Mouse (Mus musculus): ENCODE results near the gene Aire.

Gene Aire

GRCm38 (mm10) chr10:78043406-78043836 lies at the start of gene Aire:
Aire (minus strand) TSS chr10:78043610.
- no peak for DNase-seq (ENCODE audit: extremely low read depth, low read depth, low spot score)

- DNase-seq (ENCODE audit: extremely low read depth, low read depth, low spot score), result no peak
These were observed 49.3 kb upstream of the Aire start for GRCm38 (mm10) chr10:78092725-78093029.

DNA sequence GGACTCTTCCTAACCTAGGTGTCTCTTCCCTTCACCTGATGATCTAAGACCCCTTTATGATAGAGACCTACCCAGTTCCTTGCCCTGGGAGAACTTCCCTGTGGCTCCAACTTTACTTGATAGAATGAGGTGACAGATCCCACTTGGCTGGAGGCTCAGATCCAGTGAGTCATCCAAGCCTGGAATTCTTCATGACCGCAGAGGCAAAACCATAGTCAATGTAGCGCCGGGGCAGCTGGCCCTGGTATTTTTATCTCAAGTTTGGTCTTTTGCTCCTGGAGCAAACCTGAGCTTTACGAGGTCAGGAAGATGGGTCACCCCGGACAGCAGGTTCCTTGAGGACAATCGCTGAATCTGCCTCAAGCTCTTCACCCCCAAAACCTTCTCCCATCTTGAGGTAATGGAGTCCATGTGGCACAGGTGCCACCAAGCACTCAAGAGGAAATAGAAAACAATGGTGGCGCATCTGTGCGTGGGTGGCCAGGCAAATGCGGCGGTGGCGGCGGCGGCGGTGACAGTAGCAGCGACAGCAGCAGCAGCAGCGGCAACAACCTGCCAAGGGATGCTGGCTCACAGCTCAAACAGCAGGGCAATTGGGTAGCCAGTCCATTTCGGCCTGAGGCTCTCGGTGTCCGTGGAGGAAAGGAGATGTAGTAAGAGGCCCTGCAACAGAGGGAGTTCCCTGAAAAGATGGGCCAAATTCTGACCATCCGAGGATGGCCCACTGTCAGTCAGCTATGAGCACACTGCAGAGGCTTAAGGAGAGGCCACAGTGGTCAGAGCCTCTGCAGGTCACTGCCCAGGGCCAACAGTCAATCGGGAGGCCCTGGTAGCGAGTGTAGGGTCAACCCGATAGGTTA lies 48.7 kb upstream of the Aire start:
- DNase-seq (ENCODE audit: extremely low read depth, low read depth, low spot score), result no peak

- no peak for DNase-seq (ENCODE audit: extremely low read depth, low read depth, low spot score)
These were observed 47.5 kb upstream of the Aire start for GRCm38 (mm10) chr10:78090706-78091491.

DNA sequence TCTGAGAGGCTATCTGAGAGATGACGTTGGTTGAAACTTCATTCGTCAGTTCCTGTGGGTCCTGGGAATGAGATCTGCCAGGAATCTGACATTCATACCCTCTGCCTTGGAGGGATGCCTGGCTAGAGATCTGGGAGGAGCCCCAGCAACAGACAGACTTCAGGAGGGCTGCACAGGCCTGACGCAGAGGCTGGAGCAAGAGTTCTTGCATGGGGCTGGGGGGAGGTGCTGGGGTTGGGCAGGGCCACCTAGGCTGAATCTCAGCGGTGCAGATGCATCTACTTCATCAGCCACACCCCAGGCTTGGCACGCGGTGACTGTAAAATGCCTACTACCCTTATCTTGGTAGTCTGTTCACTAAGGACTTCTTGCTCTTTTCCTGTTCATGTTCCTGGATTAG lies 46.8 kb upstream of the Aire start:
- DNase-seq (ENCODE audit: extremely low read depth, low read depth, low spot score), result no peak

DNA sequence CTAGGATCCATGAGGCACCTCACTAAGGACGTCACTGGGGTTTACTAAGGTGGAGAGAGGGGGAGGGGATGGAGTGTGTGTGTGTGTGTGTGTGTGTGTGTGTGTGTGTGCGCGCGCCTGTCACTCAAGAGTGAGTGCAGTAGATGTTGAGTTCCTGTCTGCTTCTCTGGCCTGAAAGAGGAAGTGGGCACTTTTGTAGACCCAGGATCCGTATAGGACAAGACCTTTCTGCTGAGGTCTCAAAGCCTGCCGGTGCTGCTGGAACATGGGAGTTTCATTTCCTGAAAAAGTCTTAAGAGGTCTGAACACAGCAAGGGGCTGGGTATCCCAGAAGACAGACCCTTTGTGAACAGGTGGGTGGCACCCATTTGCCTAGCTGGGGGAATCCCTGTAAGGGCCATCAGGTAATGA lies 43.7 kb upstream of the Aire start:
- no peak for DNase-seq (ENCODE audit: extremely low read depth, low read depth, low spot score)

- no peak for DNase-seq (ENCODE audit: extremely low read depth, low read depth, low spot score)
These were observed 43.1 kb upstream of the Aire start for GRCm38 (mm10) chr10:78086444-78087061.

- DNase-seq (ENCODE audit: extremely low read depth, low read depth, low spot score), result no peak
These were observed 42.3 kb upstream of the Aire start for GRCm38 (mm10) chr10:78085711-78086110.

GRCm38 (mm10) chr10:78084073-78084472 lies 40.7 kb upstream of the Aire start:
- DNase-seq (ENCODE audit: extremely low read depth, low read depth, low spot score), result no peak

DNA sequence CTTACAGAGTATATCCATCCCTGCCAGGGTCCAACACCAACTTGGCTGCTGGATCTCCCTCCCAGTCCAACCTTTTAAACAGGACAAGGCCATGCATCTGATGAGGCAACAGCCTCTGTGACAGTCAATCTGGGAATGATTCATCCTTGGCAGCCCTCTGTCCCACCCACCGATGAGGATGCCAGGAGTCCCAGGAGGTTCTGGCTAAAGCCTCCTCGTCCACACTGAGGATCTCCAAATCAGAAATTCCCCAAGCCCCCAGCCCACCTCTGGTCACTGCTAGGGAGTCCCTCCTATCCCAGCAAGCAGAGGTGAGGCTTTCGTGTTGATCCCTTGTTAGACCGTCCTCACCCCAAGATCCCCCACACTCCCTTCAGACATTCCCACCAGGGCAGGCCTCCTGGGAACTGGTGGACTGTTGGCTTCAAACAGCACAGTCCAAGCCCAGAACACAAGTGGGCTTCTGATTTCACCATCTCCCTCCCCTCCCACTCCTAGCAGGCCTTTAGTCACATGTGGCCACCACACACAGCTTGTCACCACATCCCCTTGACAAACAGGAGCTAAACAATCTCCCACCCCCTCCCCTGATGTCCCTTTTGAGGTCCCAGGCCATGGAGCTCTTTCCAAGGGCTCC lies 36.7 kb upstream of the Aire start:
- no peak for DNase-seq (ENCODE audit: extremely low read depth, low read depth, low spot score)

DNA sequence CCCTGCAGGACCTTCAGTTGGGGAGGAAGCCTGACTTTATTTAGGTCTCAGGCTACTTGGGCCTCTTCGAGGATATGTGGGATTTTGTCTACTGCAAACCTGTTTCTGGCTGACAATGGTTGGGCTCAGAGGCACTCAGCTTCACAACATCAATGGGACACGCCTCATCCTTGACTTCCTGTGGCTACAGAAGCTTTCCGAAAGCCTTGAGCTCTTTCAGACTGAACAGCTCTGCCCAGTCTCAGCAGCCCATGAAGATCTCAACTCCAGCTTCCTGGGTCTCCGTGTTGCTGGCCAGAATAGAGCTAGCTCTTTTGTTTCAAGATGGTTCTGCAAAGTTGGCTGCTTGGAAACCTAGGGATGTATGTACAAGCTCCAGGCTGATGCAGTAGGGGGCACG lies 34.9 kb upstream of the Aire start:
- no peak for DNase-seq (ENCODE audit: extremely low read depth, low read depth, low spot score)

- no peak for DNase-seq (ENCODE audit: extremely low read depth, low read depth, low spot score)
These were observed 34.5 kb upstream of the Aire start for GRCm38 (mm10) chr10:78077862-78078261.

- no peak for DNase-seq (ENCODE audit: extremely low read depth, low read depth, low spot score)
These were observed 31.6 kb upstream of the Aire start for GRCm38 (mm10) chr10:78074977-78075376.

DNA sequence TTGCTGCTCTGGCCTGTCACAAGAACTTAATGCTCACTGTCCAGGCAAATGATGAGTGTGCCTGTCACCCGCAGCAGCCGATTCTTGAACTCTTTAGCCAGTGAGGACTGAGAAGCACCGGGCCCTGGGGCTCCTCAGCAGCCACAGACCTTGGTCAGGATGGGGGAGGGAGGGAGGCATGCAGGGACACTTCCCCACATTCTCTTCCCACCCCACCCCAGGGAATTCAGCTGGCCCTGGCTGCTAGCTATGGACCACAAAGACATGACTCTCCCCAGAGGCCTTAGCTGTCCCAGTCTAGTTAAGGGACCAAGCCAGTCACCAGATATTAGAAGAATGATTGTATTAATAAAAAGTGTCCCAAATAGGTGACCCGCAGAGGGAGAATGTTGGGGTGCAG lies 30.7 kb upstream of the Aire start:
- DNase-seq (ENCODE audit: extremely low read depth, low read depth, low spot score), result no peak

GRCm38 (mm10) chr10:78069101-78070011 lies 25.9 kb upstream of the Aire start, which contains the start of gene Icosl:
Icosl (plus strand) TSS chr10:78069302.
- DNase-seq (ENCODE audit: extremely low read depth, low read depth, low spot score), result no peak

DNA sequence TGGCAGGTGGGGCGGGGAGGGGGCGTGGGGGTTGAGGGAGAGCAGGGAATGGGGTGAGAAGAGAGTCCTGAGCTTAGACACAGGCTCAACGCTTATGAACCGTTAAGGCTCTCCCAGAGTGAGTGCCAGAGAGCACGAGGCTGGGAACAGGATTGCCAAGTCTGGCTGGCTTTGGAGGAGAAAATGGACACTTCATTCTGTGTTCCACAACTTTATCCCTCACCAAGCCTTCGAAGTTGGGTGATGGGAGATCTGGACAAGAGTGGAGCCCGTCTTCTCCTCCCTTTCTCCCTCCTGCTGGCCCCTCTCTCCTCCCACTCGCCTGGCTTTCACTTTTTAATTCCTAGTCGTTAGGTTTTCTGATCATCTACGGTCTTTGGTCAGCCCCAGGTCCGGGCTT lies 25.1 kb upstream of the Aire start:
- DNase-seq (ENCODE audit: extremely low read depth, low read depth, low spot score), result no peak

DNA sequence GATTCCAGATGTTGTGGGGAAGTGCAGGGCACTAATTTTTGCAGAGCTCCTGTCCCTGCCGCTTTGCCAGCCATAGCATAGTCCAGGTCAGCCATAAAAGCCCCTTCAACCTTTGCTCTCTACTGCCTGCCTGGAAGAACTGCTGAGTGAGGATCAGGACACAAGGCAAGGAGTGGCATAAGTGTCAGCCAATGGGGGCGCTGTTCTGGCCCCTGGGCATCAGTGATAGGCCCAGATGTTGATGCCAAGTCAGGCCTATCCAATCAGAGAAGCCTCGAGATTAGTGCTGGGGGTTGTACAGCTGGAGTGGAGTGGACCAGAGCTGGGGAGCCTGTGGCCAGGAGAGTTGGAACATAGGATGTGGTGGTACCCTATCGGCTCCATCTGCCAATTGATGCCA lies 23.8 kb upstream of the Aire start:
- DNase-seq (ENCODE audit: extremely low read depth, low read depth, low spot score), result no peak

- DNase-seq (ENCODE audit: extremely low read depth, low read depth, low spot score), result no peak
These were observed 19.7 kb upstream of the Aire start for GRCm38 (mm10) chr10:78063122-78063521.

- no peak for DNase-seq (ENCODE audit: extremely low read depth, low read depth, low spot score)
These were observed 13.6 kb upstream of the Aire start for GRCm38 (mm10) chr10:78057056-78057455.

Data from fat pad, adult 2 months (tissue).